Mouse (Mus musculus): Measurements from ENCODE around the gene Spin2-ps6.
"Not testable (repeated sequence)": the region's sequence is repeated elsewhere in the genome, so short reads cannot be mapped to it uniquely, and the experiment has no call there.

Gene Spin2-ps6

DNA sequence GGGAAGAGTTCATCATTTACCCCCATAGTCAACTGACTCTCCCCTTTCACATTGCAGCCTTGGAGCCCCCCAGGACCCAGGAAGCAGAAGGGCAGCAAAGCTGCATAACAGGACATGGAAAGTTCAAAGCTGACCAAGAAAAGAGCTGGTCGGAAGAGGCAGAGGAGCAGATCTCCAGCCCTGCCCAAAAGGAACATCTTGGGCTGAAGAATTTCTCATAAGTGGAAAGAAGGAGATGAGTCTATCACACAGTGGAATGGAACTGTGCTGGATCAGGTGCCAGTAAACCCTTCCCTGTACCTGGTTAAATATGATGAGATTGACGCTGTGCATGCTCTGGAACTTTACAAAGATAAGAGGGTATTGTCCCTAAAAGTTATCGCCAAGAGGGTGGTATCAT lies at the start of gene Spin2-ps6:
TSS of gene Spin2-ps6 (plus strand) at position 301 of the 400 bp plus-strand sequence.
- not testable (repeated sequence) for DNase-seq (ENCODE audit: low spot score in 2 of 2)

Measured in spleen, postnatal 14 days (tissue).